Mouse (Mus musculus) activated CD4-positive, CD25-positive, alpha-beta regulatory T cell (primary cell): Measurements from ENCODE around the gene Sult2a6. TPM values are rescaled to one million over a fixed set of nuclear protein-coding genes. Genes with fewer than 3 reads are reported as not detected.

ENCODE experiments used
- polyA plus RNA-seq, 2 experiments: library from polyadenylated mRNA; unstranded; fragments of 100-300 nt; shearing (Covaris generic); gene quantifications; one replicate each; pipeline ENCODE4 v1.2.1; 2017

The Sult2a6 gene
- polyA plus RNA-seq, result not detected

DNA sequence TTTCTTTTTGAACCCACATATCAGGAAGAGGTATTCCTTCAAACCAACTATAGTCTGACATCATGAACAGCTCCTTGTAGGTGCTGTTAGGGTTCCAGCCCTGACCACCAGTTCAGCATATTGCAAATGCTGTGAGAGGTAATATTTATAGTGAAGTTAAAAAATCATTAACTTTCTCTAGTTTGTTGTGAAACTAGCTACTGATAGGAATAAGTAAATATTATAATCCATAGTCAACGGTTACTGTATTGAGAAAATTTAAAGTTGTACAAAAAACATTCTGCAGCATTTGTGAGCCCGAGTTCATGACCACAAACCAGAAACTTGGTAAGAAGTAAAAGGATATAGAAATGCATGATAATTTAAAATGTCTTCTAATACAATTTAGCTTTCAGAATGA is at the start of gene Sult2a6:
Gene Sult2a6, minus strand, starts transcription at position 101 of the 400 bp plus-strand sequence.

Other genes with a start within 250 kb of the Sult2a6 start
- gene Sult2a3, start 131.8 kb downstream of the Sult2a6 start, polyA plus RNA-seq, result not detected
- gene Obox8, start 78.7 kb upstream of the Sult2a6 start, polyA plus RNA-seq, result under 1 TPM; 0.15 to 0.68 TPM
- gene Sult2a8, start 191.9 kb upstream of the Sult2a6 start, polyA plus RNA-seq, result under 1 TPM in 1 of 2 experiments, not detected in 1; 0.20 TPM
- gene Sult2a7, start 239.4 kb upstream of the Sult2a6 start, polyA plus RNA-seq, result not detected